Mouse (Mus musculus): ENCODE data around the gene Tgfbr1.

The Tgfbr1 gene

GRCm38 (mm10) chr4:47352803-47353388 lies at the start of gene Tgfbr1:
TSS of gene Tgfbr1 (plus strand) at chr4:47353222.
- peak; percentile 100 for DNase-seq

GRCm38 (mm10) chr4:47303340-47303998 lies 49.6 kb upstream of the Tgfbr1 start:
- peak in 1 of 2 experiments; percentile 46 for DNase-seq

- no peak for DNase-seq
These were observed 43.0 kb upstream of the Tgfbr1 start for GRCm38 (mm10) chr4:47309886-47310625.

GRCm38 (mm10) chr4:47310812-47311211 lies 42.2 kb upstream of the Tgfbr1 start:
- DNase-seq, result no peak

GRCm38 (mm10) chr4:47311467-47311866 lies 41.6 kb upstream of the Tgfbr1 start:
- no peak for DNase-seq

GRCm38 (mm10) chr4:47311929-47312328 lies 41.1 kb upstream of the Tgfbr1 start:
- no peak for DNase-seq

- DNase-seq, result peak in 1 of 2 experiments; percentile 43
These were observed 40.3 kb upstream of the Tgfbr1 start for GRCm38 (mm10) chr4:47312676-47313075.

- DNase-seq, result no peak
These were observed 39.2 kb upstream of the Tgfbr1 start for GRCm38 (mm10) chr4:47313710-47314410.

GRCm38 (mm10) chr4:47315458-47315857 lies 37.6 kb upstream of the Tgfbr1 start:
- DNase-seq, result peak; percentile 50 to 53

GRCm38 (mm10) chr4:47316432-47316831 lies 36.6 kb upstream of the Tgfbr1 start:
- DNase-seq, result no peak

GRCm38 (mm10) chr4:47319561-47320321 lies 33.3 kb upstream of the Tgfbr1 start:
- DNase-seq, result peak in 1 of 2 experiments; percentile 41

- DNase-seq, result no peak
These were observed 30.7 kb upstream of the Tgfbr1 start for GRCm38 (mm10) chr4:47322315-47322714.

- no peak for DNase-seq
These were observed 28.8 kb upstream of the Tgfbr1 start for GRCm38 (mm10) chr4:47324206-47324605.

GRCm38 (mm10) chr4:47327782-47328181 lies 25.2 kb upstream of the Tgfbr1 start:
- no peak for DNase-seq

- no peak for DNase-seq
These were observed 23.7 kb upstream of the Tgfbr1 start for GRCm38 (mm10) chr4:47329285-47329684.

GRCm38 (mm10) chr4:47330378-47331052 lies 22.5 kb upstream of the Tgfbr1 start:
- no peak for DNase-seq

- no peak for DNase-seq
These were observed 20.1 kb upstream of the Tgfbr1 start for GRCm38 (mm10) chr4:47332812-47333343.

GRCm38 (mm10) chr4:47333541-47333940 lies 19.5 kb upstream of the Tgfbr1 start:
- DNase-seq, result no peak

GRCm38 (mm10) chr4:47336941-47337600 lies 16.0 kb upstream of the Tgfbr1 start:
- DNase-seq, result no peak

GRCm38 (mm10) chr4:47342632-47343031 lies 10.4 kb upstream of the Tgfbr1 start:
- DNase-seq, result no peak

GRCm38 (mm10) chr4:47347022-47347421 lies 6.0 kb upstream of the Tgfbr1 start:
- no peak for DNase-seq

All from lung, postnatal 4 days (tissue).